Mouse (Mus musculus) liver, adult 2 months (tissue): ENCODE data around the gene Mgst3.

ENCODE experiments used
- CTCF ChIP-seq: fragments of 200-500 bp; IDR thresholded peaks from 2 replicates; pipeline ENCODE4 v1.5.1; 2011; ENCODE audit warnings: low read depth, low read length, control low read depth
- POLR2A ChIP-seq: fragments of 200-500 bp; IDR thresholded peaks from 2 replicates; pipeline ENCODE4 v1.6.1; 2011; ENCODE audit warnings: low read length, control low read depth; ENCODE audit not compliant: insufficient read depth; ENCODE audit errors: extremely low read depth

GRCm38 (mm10) chr1:167350597-167351415 lies 42.8 kb downstream of the Mgst3 start:
- TF ChIP-seq CTCF: no peak
- no peak for TF ChIP-seq POLR2A
